21 mouse cellular contexts compared by ENCODE assay signal in the genomic region with DNA sequence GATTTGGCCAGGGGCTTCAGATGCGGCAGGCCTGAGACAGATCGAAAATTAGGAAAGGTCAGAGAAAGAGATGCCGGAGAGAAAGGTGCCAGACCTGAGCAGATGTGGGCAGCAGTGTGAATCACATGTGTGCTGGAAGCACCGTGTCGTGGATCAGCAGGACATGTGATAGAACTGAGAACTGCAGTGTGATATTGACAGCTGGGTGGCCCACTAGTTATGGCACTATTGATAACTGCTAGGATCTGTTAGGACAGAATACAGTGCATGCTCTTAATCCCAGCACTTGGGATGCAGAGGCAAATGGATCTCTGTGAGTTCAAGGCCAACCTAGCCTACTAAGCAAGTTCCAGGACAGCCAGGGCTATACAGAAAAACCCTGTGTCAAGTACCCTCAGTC. TPM values are rescaled to one million over a fixed set of nuclear protein-coding genes. Genes with fewer than 3 reads are reported as not detected.
DNase-seq lines count a peak whose midpoint lies in the region; ATAC-seq and TF ChIP-seq lines count a peak whose summit lies in the region.
"Had no signal": no experiment of that assay in that cellular context is flagged by ENCODE, and none has a peak within 500 bp of the region (broad histone marks: within the 10 kb centered on the region; RNA-seq: fewer than 3 reads in every experiment).

No protein-coding gene starts in this region.

- ATAC-seq in midbrain, embryonic 11.5 days (ENCODE audit: low FRiP score), result no peak
- ATAC-seq in liver, embryonic 14.5 days (ENCODE audit: insufficient read depth), result peak; percentile 54
- ATAC-seq: activated CD4-positive, CD25-positive, alpha-beta regulatory T cell, adult 4 months; forebrain, embryonic 15.5 days; Patski had no signal

- H3K27me3 ChIP-seq in midbrain, embryonic 11.5 days (ENCODE audit: control insufficient read depth, insufficient read depth, low read length), result no peaks in the 10 kb centered on the region
- H3K27me3 ChIP-seq in midbrain, embryonic 10.5 days (ENCODE audit: low read depth, poor library complexity, severe bottlenecking), result no peaks in the 10 kb centered on the region
- no peaks in the 10 kb centered on the region for H3K27me3 ChIP-seq in MEL (ENCODE audit: control insufficient read depth in 1 of 2, insufficient read depth in 2 of 2, low read length in 2 of 2)
- H3K27me3 ChIP-seq in liver, embryonic 14.5 days (ENCODE audit: control insufficient read depth, insufficient read depth, low read length), result no peaks in the 10 kb centered on the region
- H3K27me3 ChIP-seq: embryonic facial prominence, embryonic 12.5 days; forebrain, embryonic 15.5 days; heart, embryonic 15.5 days; hindbrain, embryonic 15.5 days; Patski had no signal

- no peaks in the 10 kb centered on the region for H3K79me2 ChIP-seq in MEL (ENCODE audit: control insufficient read depth, insufficient read depth, low read length, poor library complexity)

- no peak for TF ChIP-seq CTCF in MEL (IDR thresholded peaks at IDR 0.05 in 2 of 3, conservative IDR thresholded peaks at IDR 0.05 in 1 of 3; ENCODE audit: control insufficient read depth in 1 of 3, insufficient read depth in 1 of 3, low read depth in 2 of 3, low read length in 3 of 3, poor library complexity in 1 of 3, severe bottlenecking in 1 of 3)
- TF ChIP-seq CTCF in liver, embryonic 14.5 days (IDR thresholded peaks at IDR 0.05; ENCODE audit: low read depth), result no peak

- DNase-seq in midbrain, embryonic 11.5 days (ENCODE audit: low spot score, missing footprints), result peak; percentile 74
- DNase-seq in midbrain, embryonic 10.5 days (ENCODE audit: low spot score), result no peak
- no peak for DNase-seq in MEL (ENCODE audit: low read depth, low spot score)
- DNase-seq in liver, embryonic 14.5 days (ENCODE audit: low read depth in 3 of 3, low spot score in 3 of 3), result no peak
- no peak for DNase-seq in gastrocnemius, postnatal 4 days (ENCODE audit: low spot score in 2 of 2)
- no peak for DNase-seq in adrenal gland, adult (ENCODE audit: inconsistent age in 2 of 2, low spot score in 1 of 2)
- DNase-seq in embryo, embryonic 11 days, result no peak
- DNase-seq: adrenal gland, adult 2 months; adrenal gland, postnatal 25 days; cerebellum, adult 2 months; cerebellum, postnatal 14 days; gastrocnemius, postnatal 36 days; heart, adult 18-20 months; heart, postnatal 14 days had no signal

- no peak for TF ChIP-seq RAD21 in MEL (IDR thresholded peaks at IDR 0.05; ENCODE audit: low read depth, low read length)

- WGBS in midbrain, embryonic 11.5 days, result 93% methylated on average over 5 of the region's 5 CpGs
- WGBS in midbrain, embryonic 10.5 days, result 91% methylated on average over 5 of the region's 5 CpGs
- WGBS in liver, embryonic 14.5 days (ENCODE audit: insufficient replicate concordance), result 43% methylated on average over 5 of the region's 5 CpGs

- no peak for TF ChIP-seq POLR2A in MEL (IDR thresholded peaks at IDR 0.05; ENCODE audit: control insufficient read depth in 1 of 2, insufficient read depth in 1 of 2, low read depth in 1 of 2, low read length in 2 of 2, poor library complexity in 1 of 2)

- H3K4me2 ChIP-seq in midbrain, embryonic 11.5 days, result no peak overlapping the region
- peak overlapping the region; percentile 56 for H3K4me2 ChIP-seq in liver, embryonic 14.5 days (ENCODE audit: low read depth)
- H3K4me2 ChIP-seq: embryonic facial prominence, embryonic 12.5 days; forebrain, embryonic 15.5 days; heart, embryonic 11.5 days; heart, embryonic 15.5 days; hindbrain, embryonic 15.5 days had no signal

- no peak overlapping the region for H3K27ac ChIP-seq in midbrain, embryonic 11.5 days (ENCODE audit: low read depth, low read length)
- H3K27ac ChIP-seq in midbrain, embryonic 10.5 days (replicated peaks), result no peak overlapping the region
- peak overlapping the region; percentile 28; the same call in 1 of the 2 replicates for H3K27ac ChIP-seq in MEL (ENCODE audit: control insufficient read depth, low read depth, low read length)
- peak overlapping the region; percentile 44 for H3K27ac ChIP-seq in liver, embryonic 14.5 days
- H3K27ac ChIP-seq: embryonic facial prominence, embryonic 12.5 days; forebrain, embryonic 15.5 days; heart, embryonic 15.5 days; hindbrain, embryonic 15.5 days had no signal

- H3K4me1 ChIP-seq in midbrain, embryonic 11.5 days (ENCODE audit: control insufficient read depth, insufficient read depth, low read length), result peaks cover 13% of the 10 kb centered on the region
- peaks cover 32% of the 10 kb centered on the region for H3K4me1 ChIP-seq in midbrain, embryonic 10.5 days
- peaks cover 8 to 31% of the 10 kb centered on the region in 2 experiments for H3K4me1 ChIP-seq in MEL (ENCODE audit: control insufficient read depth in 1 of 2, insufficient read depth in 2 of 2, low read length in 2 of 2)
- H3K4me1 ChIP-seq in liver, embryonic 14.5 days (replicated peaks; ENCODE audit: control insufficient read depth in 2 of 2, insufficient read depth in 2 of 2, low read length in 1 of 2), result peaks cover 36 to 43% of the 10 kb centered on the region in 2 experiments
- H3K4me1 ChIP-seq: hindbrain, embryonic 15.5 days had no signal

- H3K9me3 ChIP-seq in midbrain, embryonic 11.5 days (ENCODE audit: control insufficient read depth, low read length), result no peaks in the 10 kb centered on the region
- H3K9me3 ChIP-seq in midbrain, embryonic 10.5 days (replicated peaks), result no peaks in the 10 kb centered on the region
- H3K9me3 ChIP-seq in MEL (replicated peaks; ENCODE audit: insufficient read depth, low read length), result no peaks in the 10 kb centered on the region
- no peaks in the 10 kb centered on the region for H3K9me3 ChIP-seq in liver, embryonic 14.5 days (ENCODE audit: control insufficient read depth, low read length)
- H3K9me3 ChIP-seq: embryonic facial prominence, embryonic 12.5 days; forebrain, embryonic 15.5 days; heart, embryonic 15.5 days; hindbrain, embryonic 15.5 days had no signal

- no peak overlapping the region for H3K4me3 ChIP-seq in midbrain, embryonic 11.5 days (ENCODE audit: low read depth, low read length)
- H3K4me3 ChIP-seq in midbrain, embryonic 10.5 days, result no peak overlapping the region
- H3K4me3 ChIP-seq in MEL (ENCODE audit: control insufficient read depth in 1 of 2, insufficient read depth in 1 of 2, low read depth in 2 of 2, low read length in 2 of 2), result no peak overlapping the region
- no peak overlapping the region for H3K4me3 ChIP-seq in liver, embryonic 14.5 days (ENCODE audit: insufficient read depth in 1 of 2, low read depth in 2 of 2, low read length in 2 of 2)
- H3K4me3 ChIP-seq: embryonic facial prominence, embryonic 12.5 days; forebrain, embryonic 15.5 days; heart, embryonic 15.5 days; hindbrain, embryonic 15.5 days had no signal

- no peaks in the 10 kb centered on the region for H3K36me3 ChIP-seq in midbrain, embryonic 11.5 days (ENCODE audit: control insufficient read depth, insufficient read depth, low read length)
- no peaks in the 10 kb centered on the region for H3K36me3 ChIP-seq in midbrain, embryonic 10.5 days
- peaks cover 0 to 29% of the 10 kb centered on the region in 2 experiments; a peak in 2 of 4 replicates for H3K36me3 ChIP-seq in MEL (ENCODE audit: control insufficient read depth in 1 of 2, insufficient read depth in 2 of 2, low read length in 2 of 2)
- H3K36me3 ChIP-seq in liver, embryonic 14.5 days (replicated peaks; ENCODE audit: control insufficient read depth, insufficient read depth, low read depth), result no peaks in the 10 kb centered on the region
- H3K36me3 ChIP-seq: embryonic facial prominence, embryonic 12.5 days; forebrain, embryonic 15.5 days; heart, embryonic 15.5 days; hindbrain, embryonic 15.5 days had no signal

- TF ChIP-seq EP300 in MEL (IDR thresholded peaks at IDR 0.05; ENCODE audit: low read depth in 1 of 2, low read length in 2 of 2), result no peak
- TF ChIP-seq EP300 in liver, embryonic 14.5 days (IDR thresholded peaks at IDR 0.05; ENCODE audit: low read depth), result no peak

- H3K9ac ChIP-seq in midbrain, embryonic 11.5 days (ENCODE audit: low read length), result no peak overlapping the region
- no peak overlapping the region for H3K9ac ChIP-seq in MEL (ENCODE audit: control insufficient read depth, low read depth, low read length, poor library complexity, severe bottlenecking)
- no peak overlapping the region for H3K9ac ChIP-seq in liver, embryonic 14.5 days (replicated peaks)
- H3K9ac ChIP-seq: embryonic facial prominence, embryonic 12.5 days; forebrain, embryonic 15.5 days; heart, embryonic 15.5 days; hindbrain, embryonic 15.5 days had no signal

TF ChIP-seq in MEL, 35 proteins besides CTCF, POLR2A, EP300 and RAD21 (continues in another document):
- no peak for TF ChIP-seq TAL1 (IDR thresholded peaks at IDR 0.05; ENCODE audit: low read length)
- TF ChIP-seq UBTF (IDR thresholded peaks at IDR 0.05; ENCODE audit: borderline replicate concordance, insufficient read depth, low read depth, low read length), result no peak
- no peak for TF ChIP-seq ZC3H11A (IDR thresholded peaks at IDR 0.05; ENCODE audit: low read depth, low read length)
- no peak for TF ChIP-seq RCOR1 (IDR thresholded peaks at IDR 0.05; ENCODE audit: low read depth, low read length)
- no peak for TF ChIP-seq SMC3 (IDR thresholded peaks at IDR 0.05; ENCODE audit: low read depth, low read length)
- TF ChIP-seq NRF1 (IDR thresholded peaks at IDR 0.05; ENCODE audit: insufficient read depth, low read depth, low read length, poor library complexity, severe bottlenecking), result no peak
- TF ChIP-seq SIN3A (IDR thresholded peaks at IDR 0.05; ENCODE audit: low read length), result no peak
- no peak for TF ChIP-seq NELFE (IDR thresholded peaks at IDR 0.05; ENCODE audit: low read depth, low read length)
- no peak for TF ChIP-seq KAT2A (conservative IDR thresholded peaks at IDR 0.05; ENCODE audit: low read depth, low read length)
- TF ChIP-seq POLR2AphosphoS5 (IDR thresholded peaks at IDR 0.05; ENCODE audit: borderline replicate concordance, low read depth, low read length), result no peak
- no peak for TF ChIP-seq JUND (IDR thresholded peaks at IDR 0.05; ENCODE audit: low read depth, low read length)
- no peak for TF ChIP-seq BHLHE40 (IDR thresholded peaks at IDR 0.05; ENCODE audit: borderline replicate concordance, low read depth, low read length)
- TF ChIP-seq GABPA (IDR thresholded peaks at IDR 0.05; ENCODE audit: low read depth, low read length), result no peak
- no peak for TF ChIP-seq POLR2AphosphoS2 (IDR thresholded peaks at IDR 0.05; ENCODE audit: low read length)
- no peak for TF ChIP-seq E2F4 (IDR thresholded peaks at IDR 0.05; ENCODE audit: borderline replicate concordance, low read depth, low read length)

RNA-seq across cellular contexts. Expression of gene Snx9, which starts 10.3 kb away (rescaled TPM):
- 16.7 and 21.7 TPM in 2 replicates for polyA plus RNA-seq in midbrain, embryonic 11.5 days (2014; fragmentation: Nextera tagmentation; extraction: Ambion mirVana)
- polyA plus RNA-seq in midbrain, embryonic 10.5 days (2016; fragmentation: Nextera tagmentation; extraction: Ambion mirVana), result 14.2 and 15.3 TPM in 2 replicates
- total RNA-seq in MEL (2012; rRNA removed), result 12.6 and 12.9 TPM in 2 replicates
- 10 to 100 TPM in 1 of 2 experiments, not detected in 1; 22.8 TPM for polyA plus RNA-seq in MEL (2012; ENCODE audit: insufficient read depth in 1 of 2, insufficient read length in 2 of 2, low read depth in 1 of 2, low replicate concordance in 2 of 2, missing spikeins in 1 of 2)
- 6.9 and 9.4 TPM in 2 replicates for polyA plus RNA-seq in liver, embryonic 14.5 days (2012; rRNA removed)
- 11.6 and 13.5 TPM in 2 replicates for polyA plus RNA-seq in liver, embryonic 14.5 days (2014; fragmentation: Nextera tagmentation; extraction: Ambion mirVana)
- 10 to 100 TPM; 36.4 to 38.6 TPM for total RNA-seq in gastrocnemius, postnatal 4 days (2021)

Comparison
In these comparisons a context has a peak if more than half of its experiments do, and no peak if none do; other contexts are left out.
1. H3K27ac ChIP-seq: peak in MEL (single experiment) and liver, embryonic 14.5 days (single experiment); none in midbrain, embryonic 11.5 days (single experiment) and midbrain, embryonic 10.5 days (single experiment).